Mouse (Mus musculus): Measurements from ENCODE around the gene Tada2b.
A peak's percentile ranks its signal among the peaks of the same experiment; 100 is the strongest.

Tada2b gene

DNA sequence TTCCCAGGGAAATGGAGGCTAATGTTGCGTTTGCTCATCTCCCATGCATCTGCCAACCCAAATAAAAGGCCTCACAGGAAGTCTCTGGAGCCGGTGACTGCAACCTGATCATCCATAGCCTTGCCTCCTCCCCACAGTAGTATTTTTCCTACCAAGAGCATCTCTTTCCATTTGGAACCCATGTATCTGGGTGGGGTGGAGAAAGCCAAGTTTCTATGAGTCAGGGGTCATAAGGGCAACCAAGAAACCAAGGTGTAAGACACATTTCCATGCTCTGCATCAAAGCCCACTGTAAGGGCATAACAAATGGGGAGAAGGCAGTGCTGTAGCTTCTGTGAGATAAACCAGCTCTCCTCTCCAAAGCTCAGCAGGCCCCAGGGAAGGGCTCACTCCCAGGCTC lies 22.9 kb downstream of the Tada2b start:
- TF ChIP-seq POU5F1 (IDR thresholded peaks at IDR 0.05; ENCODE audit: borderline replicate concordance, low read length), result no peak
- TF ChIP-seq NANOG (IDR thresholded peaks at IDR 0.05; ENCODE audit: borderline replicate concordance, low read length), result no peak
- TF ChIP-seq CTCF (conservative IDR thresholded peaks at IDR 0.05; ENCODE audit: low read length), result no peak
- Histone ChIP-seq H3K27me3 (ENCODE audit: insufficient read depth, low read length) (peaks cover 3% of the 10 kb centered on the region; the same call in 1 of the 2 replicates), H3K9me3 (ENCODE audit: low read length) (no peaks in the 10 kb centered on the region), H3K36me3 (ENCODE audit: insufficient read depth, low read length) (no peaks in the 10 kb centered on the region), H3K4me3 (replicated peaks; ENCODE audit: low read length) (no peak overlapping the region), H3K4me1 (replicated peaks; ENCODE audit: low read depth, low read length) (peaks cover 40% of the 10 kb centered on the region)

DNA sequence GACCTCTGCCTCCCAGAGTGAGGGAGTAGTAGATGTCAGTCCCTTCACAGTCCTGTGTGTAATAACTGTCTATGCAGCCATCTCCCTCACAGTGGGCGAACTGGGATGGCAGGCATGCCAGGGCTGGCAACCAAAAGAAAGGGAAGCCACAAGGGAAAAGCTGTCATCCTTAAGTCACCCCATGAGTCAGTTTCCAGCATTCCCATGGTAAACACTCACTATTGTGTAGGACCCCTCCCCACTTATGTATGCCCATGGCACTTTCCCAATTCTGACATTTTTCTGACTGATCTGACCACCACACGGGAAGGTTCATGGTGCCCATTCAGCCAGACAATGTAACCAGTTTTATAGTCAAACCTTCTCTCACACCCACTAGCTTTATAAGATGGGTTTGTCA lies 23.4 kb downstream of the Tada2b start:
- Histone ChIP-seq H3K4me3 (replicated peaks; ENCODE audit: low read length) (no peak overlapping the region), H3K27me3 (ENCODE audit: insufficient read depth, low read length) (peaks cover 9% of the 10 kb centered on the region; the same call in 1 of the 2 replicates), H3K36me3 (ENCODE audit: insufficient read depth, low read length) (no peaks in the 10 kb centered on the region), H3K4me1 (replicated peaks; ENCODE audit: low read depth, low read length) (peaks cover 35% of the 10 kb centered on the region), H3K9me3 (ENCODE audit: low read length) (no peaks in the 10 kb centered on the region)
- TF ChIP-seq POU5F1 (IDR thresholded peaks at IDR 0.05; ENCODE audit: borderline replicate concordance, low read length), result no peak

DNA sequence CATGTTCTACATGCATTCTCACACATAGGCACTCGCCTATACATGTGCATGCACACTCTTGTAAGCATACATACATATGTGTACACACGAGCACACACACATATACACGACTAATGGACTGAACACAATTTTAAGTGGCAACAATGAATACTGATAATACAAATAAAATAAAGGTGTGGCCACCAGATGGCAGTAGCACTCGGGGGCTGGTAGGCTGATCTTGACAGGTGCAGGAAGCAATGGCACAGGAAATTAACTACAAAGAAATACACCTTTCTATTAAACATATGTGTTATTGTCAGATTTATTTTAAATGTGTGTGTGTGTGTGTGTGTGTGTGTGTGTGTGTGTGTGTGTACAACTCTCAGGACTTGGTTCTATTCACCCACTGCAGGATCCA lies 25.2 kb downstream of the Tada2b start:
- H3K27me3 ChIP-seq (ENCODE audit: insufficient read depth, low read length), result peaks cover 9% of the 10 kb centered on the region; the same call in 1 of the 2 replicates
- H3K36me3 ChIP-seq (ENCODE audit: insufficient read depth, low read length), result no peaks in the 10 kb centered on the region
- H3K4me1 ChIP-seq (replicated peaks; ENCODE audit: low read depth, low read length), result peaks cover 27% of the 10 kb centered on the region
- no peak overlapping the region for H3K4me3 ChIP-seq (replicated peaks; ENCODE audit: low read length)
- TF ChIP-seq CTCF (conservative IDR thresholded peaks at IDR 0.05; ENCODE audit: low read length) (peak; percentile 62), POU5F1 (IDR thresholded peaks at IDR 0.05; ENCODE audit: borderline replicate concordance, low read length) (no peak), NANOG (IDR thresholded peaks at IDR 0.05; ENCODE audit: borderline replicate concordance, low read length) (no peak)
- H3K9me3 ChIP-seq (ENCODE audit: low read length), result no peaks in the 10 kb centered on the region

GRCm38 (mm10) chr5:36457706-36458105 lies 26.4 kb downstream of the Tada2b start:
- Histone ChIP-seq H3K4me3 (replicated peaks; ENCODE audit: low read length) (no peak overlapping the region), H3K36me3 (ENCODE audit: insufficient read depth, low read length) (no peaks in the 10 kb centered on the region), H3K4me1 (replicated peaks; ENCODE audit: low read depth, low read length) (peaks cover 18% of the 10 kb centered on the region), H3K9me3 (ENCODE audit: low read length) (no peaks in the 10 kb centered on the region), H3K27me3 (ENCODE audit: insufficient read depth, low read length) (peaks cover 9% of the 10 kb centered on the region)
- TF ChIP-seq CTCF (conservative IDR thresholded peaks at IDR 0.05; ENCODE audit: low read length) (no peak), POU5F1 (IDR thresholded peaks at IDR 0.05; ENCODE audit: borderline replicate concordance, low read length) (no peak), NANOG (IDR thresholded peaks at IDR 0.05; ENCODE audit: borderline replicate concordance, low read length) (no peak)

GRCm38 (mm10) chr5:36452821-36453220 lies 31.3 kb downstream of the Tada2b start:
- no peaks in the 10 kb centered on the region for H3K9me3 ChIP-seq (ENCODE audit: low read length)
- H3K36me3 ChIP-seq (ENCODE audit: insufficient read depth, low read length), result no peaks in the 10 kb centered on the region
- H3K4me1 ChIP-seq (replicated peaks; ENCODE audit: low read depth, low read length), result peaks cover 2% of the 10 kb centered on the region; the same call in 1 of the 2 replicates
- H3K4me3 ChIP-seq (replicated peaks; ENCODE audit: low read length), result no peak overlapping the region
- peaks cover 9% of the 10 kb centered on the region for H3K27me3 ChIP-seq (ENCODE audit: insufficient read depth, low read length)
- no peak for TF ChIP-seq POU5F1 (IDR thresholded peaks at IDR 0.05; ENCODE audit: borderline replicate concordance, low read length)

- Histone ChIP-seq H3K4me1 (replicated peaks; ENCODE audit: low read depth, low read length) (peaks cover 2% of the 10 kb centered on the region; the same call in 1 of the 2 replicates), H3K4me3 (replicated peaks; ENCODE audit: low read length) (no peak overlapping the region)
- no peak for TF ChIP-seq CTCF (conservative IDR thresholded peaks at IDR 0.05; ENCODE audit: low read length)
- no peak for TF ChIP-seq NANOG (IDR thresholded peaks at IDR 0.05; ENCODE audit: borderline replicate concordance, low read length)
- TF ChIP-seq POU5F1 (IDR thresholded peaks at IDR 0.05; ENCODE audit: borderline replicate concordance, low read length), result no peak
These were observed 32.2 kb downstream of the Tada2b start for GRCm38 (mm10) chr5:36451872-36452389.

DNA sequence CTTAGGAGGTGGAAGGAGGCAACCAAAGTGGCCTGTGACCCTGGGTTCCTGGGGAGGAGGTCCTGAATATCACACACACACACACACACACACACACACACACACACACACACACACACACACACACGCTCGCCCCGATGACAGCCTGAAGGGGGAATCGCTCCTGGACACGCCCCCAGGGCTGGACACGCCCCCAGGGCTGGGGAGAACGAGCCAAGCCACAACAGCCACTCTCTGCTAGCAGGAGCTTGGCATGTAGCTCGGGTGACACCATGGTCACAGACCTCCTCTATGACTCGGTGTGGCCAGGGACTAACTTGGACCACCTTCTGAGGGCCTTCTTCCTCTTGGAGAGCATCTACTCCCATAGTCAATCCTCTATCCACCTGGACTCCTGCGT lies 33.0 kb downstream of the Tada2b start:
- H3K36me3 ChIP-seq (ENCODE audit: insufficient read depth, low read length), result no peaks in the 10 kb centered on the region
- H3K27me3 ChIP-seq (ENCODE audit: insufficient read depth, low read length), result peaks cover 4% of the 10 kb centered on the region
- no peak overlapping the region for H3K4me3 ChIP-seq (replicated peaks; ENCODE audit: low read length)
- H3K9me3 ChIP-seq (ENCODE audit: low read length), result no peaks in the 10 kb centered on the region
- TF ChIP-seq NANOG (IDR thresholded peaks at IDR 0.05; ENCODE audit: borderline replicate concordance, low read length), result no peak
- no peak for TF ChIP-seq POU5F1 (IDR thresholded peaks at IDR 0.05; ENCODE audit: borderline replicate concordance, low read length)
- no peak for TF ChIP-seq CTCF (conservative IDR thresholded peaks at IDR 0.05; ENCODE audit: low read length)
- peaks cover 10% of the 10 kb centered on the region for H3K4me1 ChIP-seq (replicated peaks; ENCODE audit: low read depth, low read length)

More at GRCm38 (mm10) chr5:36451872-36452389, 32.2 kb downstream of the Tada2b start:
- no peaks in the 10 kb centered on the region for H3K36me3 ChIP-seq (ENCODE audit: insufficient read depth, low read length)
- no peaks in the 10 kb centered on the region for H3K9me3 ChIP-seq (ENCODE audit: low read length)
- H3K27me3 ChIP-seq (ENCODE audit: insufficient read depth, low read length), result peaks cover 9% of the 10 kb centered on the region

- no peaks in the 10 kb centered on the region for H3K9me3 ChIP-seq (ENCODE audit: low read length)
- no peaks in the 10 kb centered on the region; the same call in none of the 2 replicates for H3K27me3 ChIP-seq (ENCODE audit: insufficient read depth, low read length)
These were observed 34.3 kb downstream of the Tada2b start for GRCm38 (mm10) chr5:36449710-36450358.

DNA sequence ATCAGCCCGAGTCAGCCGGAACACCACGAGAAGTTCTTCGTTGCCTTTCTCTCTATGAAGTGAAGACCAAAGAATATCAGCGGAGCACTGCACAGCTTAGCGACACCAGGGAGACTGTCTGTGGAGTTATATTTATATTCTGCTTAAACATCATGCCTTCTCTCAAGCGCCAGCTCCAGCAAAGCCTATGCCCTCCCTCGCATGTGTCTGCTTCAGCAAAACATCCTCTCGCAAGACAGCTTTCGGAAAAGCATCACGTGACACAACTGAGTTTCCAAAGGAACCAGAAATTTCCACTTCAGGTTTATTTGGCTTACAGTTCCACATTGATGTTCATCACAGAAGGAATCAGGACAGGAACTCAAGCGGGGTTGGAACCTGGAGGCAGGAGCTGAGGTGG lies 36.2 kb downstream of the Tada2b start:
- Histone ChIP-seq H3K36me3 (ENCODE audit: insufficient read depth, low read length) (no peaks in the 10 kb centered on the region), H3K4me1 (replicated peaks; ENCODE audit: low read depth, low read length) (peaks cover 23% of the 10 kb centered on the region), H3K9me3 (ENCODE audit: low read length) (no peaks in the 10 kb centered on the region), H3K4me3 (replicated peaks; ENCODE audit: low read length) (no peak overlapping the region), H3K27me3 (ENCODE audit: insufficient read depth, low read length) (no peaks in the 10 kb centered on the region; the same call in none of the 2 replicates)
- no peak for TF ChIP-seq CTCF (conservative IDR thresholded peaks at IDR 0.05; ENCODE audit: low read length)
- TF ChIP-seq POU5F1 (IDR thresholded peaks at IDR 0.05; ENCODE audit: borderline replicate concordance, low read length), result no peak
- TF ChIP-seq NANOG (IDR thresholded peaks at IDR 0.05; ENCODE audit: borderline replicate concordance, low read length), result no peak

More at GRCm38 (mm10) chr5:36449710-36450358, 34.3 kb downstream of the Tada2b start:
- peaks cover 23% of the 10 kb centered on the region for H3K4me1 ChIP-seq (replicated peaks; ENCODE audit: low read depth, low read length)
- H3K36me3 ChIP-seq (ENCODE audit: insufficient read depth, low read length), result no peaks in the 10 kb centered on the region
- H3K4me3 ChIP-seq (replicated peaks; ENCODE audit: low read length), result no peak overlapping the region
- no peak for TF ChIP-seq NANOG (IDR thresholded peaks at IDR 0.05; ENCODE audit: borderline replicate concordance, low read length)
- TF ChIP-seq CTCF (conservative IDR thresholded peaks at IDR 0.05; ENCODE audit: low read length), result no peak
- no peak for TF ChIP-seq POU5F1 (IDR thresholded peaks at IDR 0.05; ENCODE audit: borderline replicate concordance, low read length)

All from E14TG2a.4 (cell line).